ENCODE assay signal across 8 mouse cellular contexts in the genomic region with DNA sequence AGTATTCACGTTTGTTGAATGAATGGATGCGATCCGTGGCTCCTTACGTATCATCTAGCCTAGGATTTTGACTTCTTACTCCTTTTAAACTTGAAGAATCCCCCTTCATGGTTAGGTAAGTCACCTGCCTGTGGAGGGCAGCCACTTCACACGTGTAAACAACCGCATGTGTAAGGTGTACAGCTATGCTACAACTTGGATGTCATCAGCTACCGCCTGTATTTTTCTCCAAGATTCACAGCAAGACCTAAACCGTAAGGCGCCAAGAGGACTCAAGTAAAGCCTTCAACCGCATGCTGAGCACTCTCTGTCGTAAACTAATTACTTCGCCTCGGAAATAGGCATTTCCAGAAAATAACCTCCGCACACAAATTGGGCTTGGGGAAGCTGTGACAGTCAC. TPM values are rescaled to one million over a fixed set of nuclear protein-coding genes. Genes with fewer than 3 reads are reported as not detected.
DNase-seq lines count a peak whose midpoint lies in the region; ATAC-seq and TF ChIP-seq lines count a peak whose summit lies in the region.

No protein-coding gene starts in this region.

- no peak for DNase-seq in left cerebral cortex, adult 2 months (ENCODE audit: extremely low spot score in 1 of 2, low spot score in 2 of 2)
- DNase-seq in left cerebral cortex, adult 11 months (ENCODE audit: low spot score) = no peak
- peak; percentile 47 for DNase-seq in R1 (ENCODE audit: low read depth, low spot score)
- peak; percentile 28 for DNase-seq in splenic B cell, adult 2 months (ENCODE audit: low read depth, low spot score)
- no peak for DNase-seq in urinary bladder, postnatal 25 days (ENCODE audit: low spot score)

- H3K9ac ChIP-seq in limb, embryonic 13.5 days = peak overlapping the region; percentile 97

- H3K27me3 ChIP-seq in limb, embryonic 13.5 days = no peaks in the 10 kb centered on the region
- H3K27me3 ChIP-seq in splenic B cell, adult 2 months (ENCODE audit: control insufficient read depth, insufficient read depth, low read length, poor library complexity, severe bottlenecking) = no peaks in the 10 kb centered on the region

- H3K4me1 ChIP-seq in embryonic fibroblast, embryonic 13.5 days (ENCODE audit: control insufficient read depth, insufficient read depth, low read length) = peaks cover 4% of the 10 kb centered on the region; the same call in 1 of the 2 replicates
- peaks cover 42% of the 10 kb centered on the region for H3K4me1 ChIP-seq in limb, embryonic 13.5 days

- intact Hi-C loops in left cerebral cortex, adult 2 months (cut with DNase I) = loop anchor here (5.0 kb wide), 1 partner anchor 70 kb away; a partner anchor contains a TSS

- H3K27ac ChIP-seq in left cerebral cortex, adult 2 months = peak overlapping the region; percentile 98; the same call in 1 of the 2 replicates
- H3K27ac ChIP-seq in embryonic fibroblast, embryonic 13.5 days (ENCODE audit: insufficient read depth, low read length) = no peak overlapping the region
- H3K27ac ChIP-seq in limb, embryonic 13.5 days = peak overlapping the region; percentile 85; the same call in 1 of the 2 replicates

- H3K4me2 ChIP-seq in limb, embryonic 13.5 days (replicated peaks) = peak overlapping the region; percentile 83

- H3K4me3 ChIP-seq in left cerebral cortex, adult 2 months = peak overlapping the region; percentile 91
- peak overlapping the region; percentile 93 for H3K4me3 ChIP-seq in embryonic fibroblast, embryonic 13.5 days (ENCODE audit: insufficient read depth, low read length)
- H3K4me3 ChIP-seq in limb, embryonic 13.5 days = peak overlapping the region; percentile 98

- no peak for TF ChIP-seq CTCF in left cerebral cortex, adult 2 months (IDR thresholded peaks at IDR 0.05)
- TF ChIP-seq CTCF in embryonic fibroblast, embryonic 13.5 days (IDR thresholded peaks at IDR 0.05; ENCODE audit: borderline replicate concordance, insufficient read depth, low read length) = no peak

- no peak for TF ChIP-seq POLR2A in embryonic fibroblast, embryonic 13.5 days (IDR thresholded peaks at IDR 0.05; ENCODE audit: low read depth, low read length)

- H3K9me3 ChIP-seq in limb, embryonic 13.5 days = no peaks in the 10 kb centered on the region

- ATAC-seq in limb, embryonic 13.5 days (ENCODE audit: low FRiP score, low read depth) = no peak
- no peak for ATAC-seq in granulocyte monocyte progenitor cell, adult 5-6 weeks (replicated peaks; ENCODE audit: poor library complexity, severe bottlenecking)

- no peaks in the 10 kb centered on the region for H3K36me3 ChIP-seq in limb, embryonic 13.5 days
- H3K36me3 ChIP-seq in splenic B cell, adult 2 months (ENCODE audit: control insufficient read depth, insufficient read depth, low read length, poor library complexity, severe bottlenecking) = no peaks in the 10 kb centered on the region

- WGBS in limb, embryonic 13.5 days = 11% methylated on average over 14 of the region's 14 CpGs

RNA-seq across cellular contexts. Expression of a gene that starts 1.3 kb away (rescaled TPM):
- total RNA-seq in left cerebral cortex, adult 2 months (2021) = 10 to 100 TPM; 52.4 to 54.2 TPM
- polyA plus RNA-seq in embryonic fibroblast, embryonic 13.5 days (2011; ENCODE audit: insufficient read length, low read depth, missing spikeins) = 38.6 and 42.3 TPM in 2 replicates
- polyA plus RNA-seq in limb, embryonic 13.5 days (2015; fragmentation: Nextera tagmentation; extraction: Ambion mirVana) = 56.7 and 57.9 TPM in 2 replicates
- total RNA-seq in granulocyte monocyte progenitor cell, adult 5-6 weeks (2014; fragmentation: Nextera tagmentation) = 14.7 and 26.1 TPM in 2 replicates
- total RNA-seq in granulocyte monocyte progenitor cell, adult 5-6 weeks (2017) = 33.2 and 34.1 TPM in 2 replicates

RNA-seq across cellular contexts. Expression of a gene that starts 12.5 kb away (rescaled TPM):
- not detected for total RNA-seq in left cerebral cortex, adult 2 months (2021)
- 0.51 and 0.72 TPM in 2 replicates for polyA plus RNA-seq in embryonic fibroblast, embryonic 13.5 days (2011; ENCODE audit: insufficient read length, low read depth, missing spikeins)
- polyA plus RNA-seq in limb, embryonic 13.5 days (2015; fragmentation: Nextera tagmentation; extraction: Ambion mirVana) = 2.9 and 5.5 TPM in 2 replicates
- not detected in 2 replicates for total RNA-seq in granulocyte monocyte progenitor cell, adult 5-6 weeks (2014; fragmentation: Nextera tagmentation)
- 0.22 TPM in 1 of 2 replicates, not detected in the other for total RNA-seq in granulocyte monocyte progenitor cell, adult 5-6 weeks (2017)

Comparison
In these comparisons a context has a peak if more than half of its experiments do, and no peak if none do; other contexts are left out.
1. DNase-seq: peak in R1 (single experiment) and splenic B cell, adult 2 months (single experiment); none in left cerebral cortex, adult 2 months (0 of 2), left cerebral cortex, adult 11 months (single experiment) and urinary bladder, postnatal 25 days (single experiment).
2. Peak in every context shown above with its lines, with median percentiles within 50 percentile points of each other: H3K4me3 ChIP-seq.